Mouse (Mus musculus) frontal cortex, adult 2 months (tissue): ENCODE measurements at regions not wholly inside any gene's neighbourhood (a gene's known extent, or its start where the extent isn't known, plus 50 kb on each side); places are given as distances from the start of the nearest gene placed in this dataset.
A peak's percentile ranks its signal among the peaks of the same experiment; 100 is the strongest.

Source experiments
- DNase-seq, 2 experiments: peaks; one replicate each; pipeline ENCODE4 v3.0.0; 2022; ENCODE audit warnings: low spot score in 1 of 2; ENCODE audit errors: extremely low spot score in 1 of 2

DNA sequence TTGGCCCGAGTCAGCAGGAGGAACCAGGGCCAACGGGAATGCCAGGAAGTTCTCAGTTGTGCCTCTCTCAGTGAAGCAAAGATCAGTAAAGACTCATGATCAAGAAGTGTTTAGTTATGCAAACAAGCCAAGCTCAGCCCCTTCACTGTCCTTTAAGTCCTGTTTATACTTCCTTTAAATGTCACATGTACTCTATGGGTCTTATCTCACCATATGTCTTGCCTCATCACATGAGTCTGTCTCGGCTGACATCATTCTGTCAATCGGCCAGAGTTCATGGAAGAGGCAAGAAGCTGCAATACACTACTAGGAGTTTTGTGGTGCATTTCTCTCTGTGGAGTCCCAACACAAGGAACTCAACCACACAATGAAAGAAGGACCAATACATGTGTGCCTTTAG is 71.8 kb downstream of the Scp2d1 start:
- DNase-seq: no peak

DNA sequence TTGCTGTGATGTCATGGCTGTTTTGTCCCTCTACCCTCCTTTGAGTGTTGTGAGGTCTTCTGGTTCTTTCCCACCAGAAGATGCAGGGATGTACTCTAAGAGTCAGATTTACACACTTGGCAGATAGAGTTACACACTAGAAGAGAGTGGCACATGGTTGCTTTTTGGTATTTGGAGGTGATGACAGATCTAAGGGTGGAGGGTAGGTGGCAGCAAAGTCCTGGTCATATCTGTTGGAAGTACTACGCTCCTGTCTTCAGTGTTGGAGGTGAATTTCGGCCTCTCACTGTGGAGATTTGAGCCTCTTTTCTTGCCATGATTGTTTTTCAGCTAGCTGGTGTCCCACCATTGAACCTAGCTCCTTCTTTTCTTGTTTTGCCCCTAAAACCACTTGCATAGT is 73.0 kb downstream of the Scp2d1 start:
- DNase-seq: peak in 1 of 2 experiments; percentile 10

DNA sequence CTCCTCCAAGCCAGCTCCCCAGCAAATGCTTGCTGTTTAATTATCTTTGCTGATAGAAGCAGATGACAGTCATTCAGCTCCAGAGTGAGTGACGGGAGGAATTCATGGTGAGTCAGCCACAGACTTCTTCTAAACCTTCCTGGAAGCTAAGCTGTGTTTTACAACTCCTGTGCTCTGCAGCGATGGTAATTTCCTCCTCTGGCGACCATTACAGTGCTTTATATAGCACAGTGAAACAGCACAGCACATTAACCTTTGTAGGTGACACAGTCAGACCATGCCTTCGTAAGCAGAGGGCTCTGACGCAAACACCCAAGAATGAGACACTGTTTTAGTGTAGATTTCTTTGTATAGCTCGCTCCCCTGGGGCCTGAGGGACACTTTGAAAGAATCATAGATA is 83.3 kb downstream of the Scp2d1 start:
- DNase-seq: peak in 1 of 2 experiments; percentile 6

DNA sequence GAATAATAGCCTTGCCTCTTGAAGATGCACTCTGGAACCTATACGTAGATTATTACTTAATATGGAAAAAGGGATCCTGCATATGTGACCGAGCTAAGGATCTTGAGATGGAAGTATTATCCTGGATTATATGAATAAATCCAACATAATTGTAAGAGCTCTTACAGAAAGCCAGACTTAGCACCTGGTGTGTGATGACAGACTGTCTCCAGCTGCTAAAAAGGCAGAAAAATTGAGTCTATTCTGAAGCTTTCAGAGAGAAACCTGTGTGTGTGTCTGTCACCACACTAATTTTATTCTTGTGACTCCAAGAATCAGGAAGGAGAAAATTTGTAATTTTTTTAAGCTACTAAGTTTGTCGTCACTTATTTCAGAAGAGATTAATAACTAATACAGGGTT is 122.4 kb downstream of the Scp2d1 start:
- peak in 1 of 2 experiments; percentile 30 for DNase-seq

- peak; percentile 4 to 51 for DNase-seq
Measured at GRCm38 (mm10) chr2:144946468-144946867, 123.0 kb downstream of the Scp2d1 start.

GRCm38 (mm10) chr2:144949232-144949631 is 125.8 kb downstream of the Scp2d1 start:
- no peak for DNase-seq
